Mouse (Mus musculus) neutrophil, adult 65 days (primary cell): ENCODE measurements around the gene Meox1. TPM values are rescaled to one million over a fixed set of nuclear protein-coding genes. Genes with fewer than 3 reads are reported as not detected.

Experiments used
- total RNA-seq: library from RNA; stranded (reverse); gene quantifications from 2 replicates; pipeline ENCODE4 v1.2.4, GENCODE M21; 2023

The Meox1 gene
- not detected in 2 replicates for total RNA-seq

GRCm38 (mm10) chr11:101894204-101894603 lies at the start of gene Meox1:
TSS of gene Meox1 (minus strand) at chr11:101894374.

Other genes starting within 250 kb of the Meox1 start
- 1.3 and 2.7 TPM in 2 replicates for gene Arl4d, start 228.8 kb downstream of the Meox1 start, total RNA-seq
- gene Dhx8, start 161.5 kb downstream of the Meox1 start, total RNA-seq: 54.4 and 67.3 TPM in 2 replicates
- not detected in 2 replicates for gene Etv4, start 109.0 kb downstream of the Meox1 start, total RNA-seq
- gene Sost, start 72.6 kb upstream of the Meox1 start, total RNA-seq: not detected in 2 replicates
- gene Cfap97d1, start 89.9 kb upstream of the Meox1 start, total RNA-seq: not detected in 2 replicates
- gene Dusp3, start 92.6 kb upstream of the Meox1 start, total RNA-seq: 17.3 and 33.2 TPM in 2 replicates
- not detected in 2 replicates for gene Mpp3, start 134.1 kb upstream of the Meox1 start, total RNA-seq
- gene Cd300lg, start 147.1 kb upstream of the Meox1 start, total RNA-seq: 10.3 and 15.6 TPM in 2 replicates
- gene Mpp2, start 194.1 kb upstream of the Meox1 start, total RNA-seq: 0.18 and 0.69 TPM in 2 replicates
- gene Ppy, start 206.9 kb upstream of the Meox1 start, total RNA-seq: not detected in 2 replicates
- gene Pyy, start 213.5 kb upstream of the Meox1 start, total RNA-seq: not detected in 2 replicates